Mouse (Mus musculus): ENCODE results near the gene Drosha. TPM values are rescaled to one million over a fixed set of nuclear protein-coding genes. Genes with fewer than 3 reads are reported as not detected.

Drosha gene
- total RNA-seq, 1 experiment from 2014 or later, result 9.9 TPM

Other genes starting within 250 kb of the Drosha start
- 1.2 to 5.9 TPM (median 1.4 TPM) in 3 replicates for gene Pdzd2, start 84.9 kb upstream of the Drosha start, total RNA-seq (2017)
- gene 6030458C11Rik, start 166 bp upstream of the Drosha start, total RNA-seq (2017), result 9.5 to 24.1 TPM (median 11.3 TPM) in 3 replicates